Mouse (Mus musculus): ENCODE results near the gene Iffo1. TPM values are rescaled to one million over a fixed set of nuclear protein-coding genes. Genes with fewer than 3 reads are reported as not detected.
"Not testable (repeated sequence)": the region's sequence is repeated elsewhere in the genome, so short reads cannot be mapped to it uniquely, and the experiment has no call there.

Gene Iffo1
- polyA plus RNA-seq, 1 experiment, result 58.0 TPM

GRCm38 (mm10) chr6:125159773-125160557 is 14.9 kb downstream of the Iffo1 start:
- H3K27me3 ChIP-seq (ENCODE audit: control insufficient read depth, insufficient read depth, low read length), result no peaks in the 10 kb centered on the region
- H3K4me3 ChIP-seq (ENCODE audit: extremely low read depth, insufficient read depth, insufficient read length), result no peak overlapping the region
- H3K36me3 ChIP-seq (ENCODE audit: control insufficient read depth, insufficient read depth, low read length), result peaks cover 35% of the 10 kb centered on the region
- no peak for DNase-seq (ENCODE audit: low read depth in 1 of 2, low spot score in 2 of 2)
- WGBS, result 88% methylated on average over 7 of the region's 7 CpGs
- peaks cover 10% of the 10 kb centered on the region; the same call in 1 of the 2 replicates for H3K4me1 ChIP-seq (ENCODE audit: control insufficient read depth, insufficient read depth, insufficient read length)
- no peak overlapping the region for H3K27ac ChIP-seq (ENCODE audit: insufficient read depth, low read length)
- TF ChIP-seq CTCF (IDR thresholded peaks at IDR 0.05; ENCODE audit: extremely low read depth, insufficient read depth, insufficient read length, insufficient replicate concordance) (no peak), POLR2A (IDR thresholded peaks at IDR 0.05; ENCODE audit: low read depth, low read length) (no peak)

GRCm38 (mm10) chr6:125160558-125160853 is 15.5 kb downstream of the Iffo1 start:
- Histone ChIP-seq H3K4me3 (ENCODE audit: extremely low read depth, insufficient read depth, insufficient read length) (no peak overlapping the region), H3K4me1 (ENCODE audit: control insufficient read depth, insufficient read depth, insufficient read length) (peaks cover 10% of the 10 kb centered on the region; the same call in 1 of the 2 replicates), H3K27me3 (ENCODE audit: control insufficient read depth, insufficient read depth, low read length) (no peaks in the 10 kb centered on the region), H3K36me3 (ENCODE audit: control insufficient read depth, insufficient read depth, low read length) (peaks cover 31% of the 10 kb centered on the region), H3K27ac (ENCODE audit: insufficient read depth, low read length) (no peak overlapping the region)
- WGBS, result 76% methylated on average over 10 of the region's 10 CpGs
- TF ChIP-seq CTCF (IDR thresholded peaks at IDR 0.05; ENCODE audit: extremely low read depth, insufficient read depth, insufficient read length, insufficient replicate concordance), result no peak
- no peak for TF ChIP-seq POLR2A (IDR thresholded peaks at IDR 0.05; ENCODE audit: low read depth, low read length)
- DNase-seq (ENCODE audit: low read depth in 1 of 2, low spot score in 2 of 2), result no peak

- WGBS, result 79% methylated on average over 22 of the region's 22 CpGs
These were observed 16.1 kb downstream of the Iffo1 start for GRCm38 (mm10) chr6:125160854-125161760.

GRCm38 (mm10) chr6:125161971-125162370 is 16.9 kb downstream of the Iffo1 start:
- WGBS, result 19% methylated on average over 4 of the region's 5 CpGs
- not testable (repeated sequence) for H3K27ac ChIP-seq (ENCODE audit: insufficient read depth, low read length); H3K4me3 ChIP-seq (ENCODE audit: extremely low read depth, insufficient read depth, insufficient read length); H3K4me1 ChIP-seq (ENCODE audit: control insufficient read depth, insufficient read depth, insufficient read length); H3K27me3 ChIP-seq (ENCODE audit: control insufficient read depth, insufficient read depth, low read length)
- peak; percentile 61 to 69 for DNase-seq (ENCODE audit: low read depth in 1 of 2, low spot score in 2 of 2)
- H3K36me3 ChIP-seq (ENCODE audit: control insufficient read depth, insufficient read depth, low read length), result peaks cover 31% of the 10 kb centered on the region
- TF ChIP-seq CTCF (IDR thresholded peaks at IDR 0.05; ENCODE audit: extremely low read depth, insufficient read depth, insufficient read length, insufficient replicate concordance), result peak; percentile 33; the same call in 1 of the 2 replicates

More at GRCm38 (mm10) chr6:125160854-125161760, 16.1 kb downstream of the Iffo1 start:
- TF ChIP-seq CTCF (IDR thresholded peaks at IDR 0.05; ENCODE audit: extremely low read depth, insufficient read depth, insufficient read length, insufficient replicate concordance) (no peak), POLR2A (IDR thresholded peaks at IDR 0.05; ENCODE audit: low read depth, low read length) (no peak)
- H3K36me3 ChIP-seq (ENCODE audit: control insufficient read depth, insufficient read depth, low read length), result peaks cover 31% of the 10 kb centered on the region
- peaks cover 10% of the 10 kb centered on the region; the same call in 1 of the 2 replicates for H3K4me1 ChIP-seq (ENCODE audit: control insufficient read depth, insufficient read depth, insufficient read length)
- H3K27me3 ChIP-seq (ENCODE audit: control insufficient read depth, insufficient read depth, low read length), result no peaks in the 10 kb centered on the region
- no peak overlapping the region for H3K4me3 ChIP-seq (ENCODE audit: extremely low read depth, insufficient read depth, insufficient read length)
- peak overlapping the region; percentile 22; the same call in 1 of the 2 replicates for H3K27ac ChIP-seq (ENCODE audit: insufficient read depth, low read length)
- DNase-seq (ENCODE audit: low read depth in 1 of 2, low spot score in 2 of 2), result no peak

- peaks cover 26% of the 10 kb centered on the region for H3K36me3 ChIP-seq (ENCODE audit: control insufficient read depth, insufficient read depth, low read length)
- 77% methylated on average over 13 of the region's 16 CpGs for WGBS
- H3K27me3 ChIP-seq (ENCODE audit: control insufficient read depth, insufficient read depth, low read length); H3K4me1 ChIP-seq (ENCODE audit: control insufficient read depth, insufficient read depth, insufficient read length); H3K4me3 ChIP-seq (ENCODE audit: extremely low read depth, insufficient read depth, insufficient read length); DNase-seq (ENCODE audit: low read depth in 1 of 2, low spot score in 2 of 2); H3K27ac ChIP-seq (ENCODE audit: insufficient read depth, low read length): not testable (repeated sequence)
These were observed 17.7 kb downstream of the Iffo1 start for GRCm38 (mm10) chr6:125162615-125163305.

- peaks cover 10% of the 10 kb centered on the region; the same call in 1 of the 2 replicates for H3K4me1 ChIP-seq (ENCODE audit: control insufficient read depth, insufficient read depth, insufficient read length)
These were observed 19.0 kb downstream of the Iffo1 start for GRCm38 (mm10) chr6:125163801-125164657.

More at GRCm38 (mm10) chr6:125163801-125164657, 19.0 kb downstream of the Iffo1 start:
- WGBS, result 15% methylated on average over 20 of the region's 20 CpGs
- peaks cover 23% of the 10 kb centered on the region for H3K36me3 ChIP-seq (ENCODE audit: control insufficient read depth, insufficient read depth, low read length)
- H3K4me3 ChIP-seq (ENCODE audit: extremely low read depth, insufficient read depth, insufficient read length), result peak overlapping the region; percentile 87
- no peak for DNase-seq (ENCODE audit: low read depth in 1 of 2, low spot score in 2 of 2)
- H3K27me3 ChIP-seq (ENCODE audit: control insufficient read depth, insufficient read depth, low read length), result no peaks in the 10 kb centered on the region
- TF ChIP-seq POLR2A (IDR thresholded peaks at IDR 0.05; ENCODE audit: low read depth, low read length) (no peak), CTCF (IDR thresholded peaks at IDR 0.05; ENCODE audit: extremely low read depth, insufficient read depth, insufficient read length, insufficient replicate concordance) (no peak)
- peak overlapping the region; percentile 67 for H3K27ac ChIP-seq (ENCODE audit: insufficient read depth, low read length)

Measured in spleen, adult 2 months (tissue).